Mouse (Mus musculus) heart, postnatal 0 days (tissue): ENCODE measurements around the gene Bicral.

ENCODE experiments used
- CTCF ChIP-seq: IDR thresholded peaks from 2 replicates; pipeline ENCODE4 v1.5.1; 2016; ENCODE audit warnings: antibody characterized with exemption, control low read depth, low read depth
- EP300 ChIP-seq: IDR thresholded peaks from 2 replicates; pipeline ENCODE4 v1.6.1; 2016; ENCODE audit warnings: antibody characterized with exemption, low read depth

- TF ChIP-seq CTCF (no peak), EP300 (no peak)
Measured at GRCm38 (mm10) chr17:46843022-46843421, 15.3 kb downstream of the Bicral start.
